Mouse (Mus musculus): ENCODE results near the gene Fam207a.

DNA sequence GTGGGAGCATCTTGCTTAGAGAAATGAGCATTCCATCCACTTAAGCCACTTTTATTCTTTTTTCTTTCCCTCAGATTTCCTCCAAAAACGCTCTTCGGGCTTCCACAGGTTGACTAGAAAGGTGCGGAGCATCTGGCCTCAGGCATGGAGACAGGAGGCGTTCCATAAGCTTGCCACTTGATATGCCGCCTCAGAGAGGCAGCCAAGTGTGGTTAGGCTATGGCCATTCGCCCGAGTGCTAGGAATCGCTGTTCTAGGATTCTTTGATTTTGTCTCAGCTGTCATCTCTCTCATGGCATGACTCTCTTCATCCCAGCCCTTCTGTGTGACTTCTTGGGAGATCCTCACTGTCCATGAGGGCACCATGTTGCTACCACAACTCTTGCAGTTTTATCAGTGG is 54.4 kb downstream of the Fam207a start:
- TF ChIP-seq CTCF (IDR thresholded peaks at IDR 0.05; ENCODE audit: low read depth): no peak
- no peak for TF ChIP-seq EP300 (IDR thresholded peaks at IDR 0.05; ENCODE audit: low read depth)
